Mouse (Mus musculus): ENCODE measurements around the gene Lce1e. TPM values are rescaled to one million over a fixed set of nuclear protein-coding genes. Genes with fewer than 3 reads are reported as not detected.

Gene Lce1e
- polyA plus RNA-seq, 1 experiment from 2014 or later, result not detected

Other genes with a start within 250 kb of the Lce1e start
- gene Sprr1a, start 223.2 kb downstream of the Lce1e start, polyA plus RNA-seq (2016; fragmentation: Nextera tagmentation; extraction: Ambion mirVana), result not detected in 2 replicates
- not detected in 2 replicates for gene Sprr4, start 208.6 kb downstream of the Lce1e start, polyA plus RNA-seq (2016; fragmentation: Nextera tagmentation; extraction: Ambion mirVana)
- gene 2310046K23Rik, start 174.6 kb downstream of the Lce1e start, polyA plus RNA-seq (2016; fragmentation: Nextera tagmentation; extraction: Ambion mirVana), result not detected in 2 replicates
- gene Ivl, start 135.3 kb downstream of the Lce1e start, polyA plus RNA-seq (2016; fragmentation: Nextera tagmentation; extraction: Ambion mirVana), result not detected in 2 replicates
- gene Smcp, start 120.1 kb downstream of the Lce1e start, polyA plus RNA-seq (2016; fragmentation: Nextera tagmentation; extraction: Ambion mirVana), result not detected in 2 replicates
- gene 2210017I01Rik, start 101.6 kb downstream of the Lce1e start, polyA plus RNA-seq (2016; fragmentation: Nextera tagmentation; extraction: Ambion mirVana), result not detected in 2 replicates
- not detected in 2 replicates for gene Lce6a, start 87.4 kb downstream of the Lce1e start, polyA plus RNA-seq (2016; fragmentation: Nextera tagmentation; extraction: Ambion mirVana)
- gene Lce1a1, start 60.8 kb downstream of the Lce1e start, polyA plus RNA-seq (2016; fragmentation: Nextera tagmentation; extraction: Ambion mirVana), result not detected in 2 replicates
- gene Lce1b, start 52.1 kb downstream of the Lce1e start, polyA plus RNA-seq (2016; fragmentation: Nextera tagmentation; extraction: Ambion mirVana), result not detected in 2 replicates
- gene Lce1a2, start 38.8 kb downstream of the Lce1e start, polyA plus RNA-seq (2016; fragmentation: Nextera tagmentation; extraction: Ambion mirVana), result not detected in 2 replicates
- gene Lce1c, start 29.8 kb downstream of the Lce1e start, polyA plus RNA-seq (2016; fragmentation: Nextera tagmentation; extraction: Ambion mirVana), result not detected in 2 replicates
- gene Lce1d, start 21.9 kb downstream of the Lce1e start, polyA plus RNA-seq (2016; fragmentation: Nextera tagmentation; extraction: Ambion mirVana), result not detected in 2 replicates
- not detected in 2 replicates for gene Lce1f, start 11.3 kb upstream of the Lce1e start, polyA plus RNA-seq (2016; fragmentation: Nextera tagmentation; extraction: Ambion mirVana)
- not detected in 2 replicates for gene Gm38119, start 30.0 kb upstream of the Lce1e start, polyA plus RNA-seq (2016; fragmentation: Nextera tagmentation; extraction: Ambion mirVana)
- not detected in 2 replicates for gene Lce1g, start 43.3 kb upstream of the Lce1e start, polyA plus RNA-seq (2016; fragmentation: Nextera tagmentation; extraction: Ambion mirVana)
- not detected in 2 replicates for gene Lce1h, start 56.0 kb upstream of the Lce1e start, polyA plus RNA-seq (2016; fragmentation: Nextera tagmentation; extraction: Ambion mirVana)
- not detected in 2 replicates for gene Lce1i, start 69.8 kb upstream of the Lce1e start, polyA plus RNA-seq (2016; fragmentation: Nextera tagmentation; extraction: Ambion mirVana)
- gene Lce1j, start 81.4 kb upstream of the Lce1e start, polyA plus RNA-seq (2016; fragmentation: Nextera tagmentation; extraction: Ambion mirVana), result not detected in 2 replicates
- not detected in 2 replicates for gene Lce1k, start 98.8 kb upstream of the Lce1e start, polyA plus RNA-seq (2016; fragmentation: Nextera tagmentation; extraction: Ambion mirVana)
- not detected in 2 replicates for gene Kprp, start 118.2 kb upstream of the Lce1e start, polyA plus RNA-seq (2016; fragmentation: Nextera tagmentation; extraction: Ambion mirVana)
- not detected in 2 replicates for gene Lce1l, start 142.2 kb upstream of the Lce1e start, polyA plus RNA-seq (2016; fragmentation: Nextera tagmentation; extraction: Ambion mirVana)
- not detected in 2 replicates for gene 2310050C09Rik, start 161.1 kb upstream of the Lce1e start, polyA plus RNA-seq (2016; fragmentation: Nextera tagmentation; extraction: Ambion mirVana)
- not detected in 2 replicates for gene Lce3a, start 217.2 kb upstream of the Lce1e start, polyA plus RNA-seq (2016; fragmentation: Nextera tagmentation; extraction: Ambion mirVana)
- gene Lce3b, start 223.9 kb upstream of the Lce1e start, polyA plus RNA-seq (2016; fragmentation: Nextera tagmentation; extraction: Ambion mirVana), result not detected in 2 replicates
- gene Lce3c, start 235.4 kb upstream of the Lce1e start, polyA plus RNA-seq (2016; fragmentation: Nextera tagmentation; extraction: Ambion mirVana), result not detected in 2 replicates
- gene Lce3d, start 248.3 kb upstream of the Lce1e start, polyA plus RNA-seq (2016; fragmentation: Nextera tagmentation; extraction: Ambion mirVana), result not detected in 2 replicates